Mouse (Mus musculus): ENCODE results near the gene Prss16.

- TF ChIP-seq GATA1 (IDR thresholded peaks at IDR 0.05; ENCODE audit: borderline replicate concordance, low read length) (no peak), FLI1 (IDR thresholded peaks at IDR 0.05; ENCODE audit: low read length) (no peak)
Measured at GRCm38 (mm10) chr13:22019934-22020835, 10.6 kb upstream of the Prss16 start.

Measured in megakaryocyte, embryonic 14.5 days (primary cell).